Mouse (Mus musculus) liver, embryonic 12.5 days (tissue): Measurements from ENCODE around the gene E030030I06Rik. TPM values are rescaled to one million over a fixed set of nuclear protein-coding genes. Genes with fewer than 3 reads are reported as not detected.

Experiments
- polyA plus RNA-seq: library from polyadenylated mRNA; unstranded; fragments of >200 nt; fragmentation: Nextera tagmentation; extraction: Ambion mirVana; gene quantifications from 2 replicates; pipeline ENCODE4 v1.2.1, GENCODE M21; 2016

Gene E030030I06Rik
- polyA plus RNA-seq, 1 experiment from 2014 or later, result 3.7 TPM

Other genes with a start within 250 kb of the E030030I06Rik start
- gene 4930444G20Rik, start 81.2 kb downstream of the E030030I06Rik start, polyA plus RNA-seq, result not detected in 2 replicates
- gene Raet1e, start 9.3 kb upstream of the E030030I06Rik start, polyA plus RNA-seq, result 1.2 and 1.3 TPM in 2 replicates
- 0.16 and 0.30 TPM in 2 replicates for gene H60b, start 9.3 kb upstream of the E030030I06Rik start, polyA plus RNA-seq
- 6.0 and 7.1 TPM in 2 replicates for gene Raet1d, start 211.3 kb upstream of the E030030I06Rik start, polyA plus RNA-seq